Mouse (Mus musculus) midbrain, postnatal 0 days (tissue): ENCODE data around the gene Sigmar1. TPM values are rescaled to one million over a fixed set of nuclear protein-coding genes. Genes with fewer than 3 reads are reported as not detected.

Experiments used
- ATAC-seq: fragments of 200-750 bp; cut with Nextera tagmentation; 2 replicates; pipeline ENCODE4 v1.8.0; 2017; ENCODE audit warnings: moderate number of reproducible peaks, mild to moderate bottlenecking, moderate TSS enrichment, moderate library complexity; ENCODE audit not compliant: low FRiP score
- DNase-seq: peaks from one replicate; pipeline ENCODE4 v3.0.0-alpha.2; 2015; ENCODE audit warnings: low spot score
- H3K27ac ChIP-seq: fragments of 300-500 bp; sonication (generic); 2 replicates; pipeline ENCODE4 v1.5.1; 2014; ENCODE audit warnings: low read depth, mild to moderate bottlenecking, low read length, mixed read lengths
- H3K27me3 ChIP-seq: fragments of 300-500 bp; sonication (generic); 2 replicates; pipeline ENCODE4 v1.6.1; 2014; ENCODE audit warnings: low read length, control low read depth, mixed read lengths; ENCODE audit not compliant: insufficient read depth
- H3K36me3 ChIP-seq: fragments of 300-500 bp; sonication (generic); 2 replicates; pipeline ENCODE4 v1.6.1; 2014; ENCODE audit warnings: low read length, control low read depth, mixed read lengths; ENCODE audit not compliant: insufficient read depth
- H3K4me1 ChIP-seq: fragments of 300-500 bp; sonication (generic); 2 replicates; pipeline ENCODE4 v1.6.1; 2014; ENCODE audit warnings: mild to moderate bottlenecking, control low read depth, antibody characterized with exemption, low read length, mixed read lengths; ENCODE audit not compliant: insufficient read depth
- H3K4me2 ChIP-seq: fragments of 300-500 bp; sonication (generic); 2 replicates; pipeline ENCODE4 v1.6.1; 2014; ENCODE audit warnings: low read depth, mild to moderate bottlenecking, low read length, mixed read lengths; ENCODE audit not compliant: poor library complexity, severe bottlenecking
- H3K4me3 ChIP-seq: fragments of 300-500 bp; sonication (generic); 2 replicates; pipeline ENCODE4 v1.5.1; 2014; ENCODE audit warnings: low read depth, mild to moderate bottlenecking, low read length, moderate library complexity
- H3K9ac ChIP-seq: fragments of 300-500 bp; sonication (generic); replicated peaks from 2 replicates; pipeline ENCODE4 v1.6.1; 2014; ENCODE audit warnings: mild to moderate bottlenecking, low read length, moderate library complexity, mixed read lengths; ENCODE audit not compliant: poor library complexity, severe bottlenecking
- H3K9me3 ChIP-seq: fragments of 300-500 bp; sonication (generic); 2 replicates; pipeline ENCODE4 v1.6.1; 2016; ENCODE audit warnings: low read length, control low read depth
- CTCF ChIP-seq: IDR thresholded peaks from 2 replicates; pipeline ENCODE4 v1.5.1; 2016; ENCODE audit warnings: antibody characterized with exemption, mild to moderate bottlenecking
- WGBS: fragments of 180-500 bp; shearing (Covaris S2); extraction: QIAGEN DNeasy Blood & Tissue Kit; methylation state at CpG from one replicate; pipeline ENCODE4 v1.1.7; 2014; 5-methylcytosine and 5-hydroxymethylcytosine counted together
- polyA plus RNA-seq: library from polyadenylated mRNA; unstranded; fragments of >200 nt; fragmentation: Nextera tagmentation; extraction: Ambion mirVana; gene quantifications from 2 replicates; pipeline ENCODE4 v1.2.1, GENCODE M21; 2015
- total RNA-seq: library from RNA; depleted of rRNA; stranded (reverse); fragments of >200 nt; gene quantifications from 2 replicates; pipeline ENCODE4 v1.2.3, GENCODE M21; 2014

Sigmar1 gene
- total and polyA plus RNA-seq, 2 experiments from 2014 or later, result 44.8 to 45.4 TPM

DNA sequence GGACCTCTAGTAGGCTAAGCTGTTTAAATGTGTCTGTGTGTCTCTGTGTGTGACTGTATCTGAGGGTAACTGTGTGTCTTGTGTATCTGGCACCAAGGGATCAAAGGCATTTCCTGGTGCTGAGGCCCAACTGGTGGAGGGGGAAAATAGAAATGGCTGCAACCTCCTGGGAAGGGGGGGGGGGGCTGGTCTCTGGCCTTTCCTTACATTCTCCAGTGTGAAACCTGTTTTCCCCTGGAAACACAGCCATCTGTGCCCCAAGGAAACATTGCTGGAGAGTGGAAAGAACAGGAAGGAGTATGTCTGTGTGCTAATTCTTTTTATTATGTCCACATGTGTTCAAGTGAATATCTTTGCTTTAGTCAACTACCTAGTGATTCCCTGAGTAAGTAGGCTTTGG is 5.7 kb upstream of the Sigmar1 start:
- no peak overlapping the region for H3K4me2 ChIP-seq
- H3K27ac ChIP-seq, result no peak overlapping the region
- no peak overlapping the region for H3K4me3 ChIP-seq
- no peak overlapping the region for H3K9ac ChIP-seq
- H3K9me3 ChIP-seq, result no peaks in the 10 kb centered on the region
- no peaks in the 10 kb centered on the region; the same call in 1 of the 2 replicates for H3K4me1 ChIP-seq
- TF ChIP-seq CTCF, result no peak
- H3K36me3 ChIP-seq, result 0 out of 2 replicates have a peak, but pooled peaks cover 4% of the 10 kb centered on the region
- no peak for ATAC-seq
- H3K27me3 ChIP-seq, result no peaks in the 10 kb centered on the region
- no peak for DNase-seq

DNA sequence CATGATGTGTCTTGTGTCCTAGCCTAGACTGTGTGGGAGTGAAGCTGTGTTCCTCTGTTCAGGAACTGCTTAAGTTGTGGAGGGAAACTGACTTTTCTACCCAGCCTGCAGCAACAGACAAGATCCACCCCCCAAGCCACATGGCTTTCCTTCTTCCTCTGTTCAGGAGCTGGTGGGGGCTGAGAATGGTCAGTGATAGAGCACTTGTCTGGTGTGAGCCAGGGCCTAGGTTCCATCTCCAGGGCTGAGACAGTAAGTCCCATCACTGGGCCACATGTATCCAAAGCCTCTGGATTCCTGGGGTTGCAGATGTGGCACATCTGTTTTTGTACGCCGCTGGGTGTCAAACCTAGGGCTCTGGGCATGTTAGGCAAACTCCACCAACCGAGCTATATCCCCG is 5.0 kb upstream of the Sigmar1 start:
- 84% methylated on average over 4 of the region's 4 CpGs for WGBS

GRCm38 (mm10) chr4:41760288-41760721 is 4.3 kb upstream of the Sigmar1 start:
- Histone ChIP-seq H3K4me2 (peak overlapping the region; percentile 43), H3K9me3 (no peaks in the 10 kb centered on the region), H3K27me3 (no peaks in the 10 kb centered on the region), H3K27ac (peak overlapping the region; percentile 43; the same call in 1 of the 2 replicates), H3K4me3 (peak overlapping the region; percentile 30), H3K9ac (peak overlapping the region; percentile 36; the same call in 1 of the 2 replicates), H3K4me1 (no peaks in the 10 kb centered on the region; the same call in 1 of the 2 replicates), H3K36me3 (0 out of 2 replicates have a peak, but pooled peaks cover 4% of the 10 kb centered on the region)
- DNase-seq (peak; percentile 86), ATAC-seq (peak; percentile 62)
- TF ChIP-seq CTCF, result peak; percentile 28
- WGBS, result 4% methylated on average over 15 of the region's 15 CpGs

More for the DNA sequence above, 5.0 kb upstream of the Sigmar1 start:
- Histone ChIP-seq H3K27me3 (no peaks in the 10 kb centered on the region), H3K9me3 (no peaks in the 10 kb centered on the region), H3K4me3 (peak overlapping the region; percentile 30; the same call in 1 of the 2 replicates), H3K9ac (peak overlapping the region; percentile 36; the same call in 1 of the 2 replicates), H3K27ac (0 out of 2 replicates have a peak overlapping the region, but pooled peaks have one; percentile 26), H3K36me3 (0 out of 2 replicates have a peak, but pooled peaks cover 4% of the 10 kb centered on the region), H3K4me1 (no peaks in the 10 kb centered on the region; the same call in 1 of the 2 replicates), H3K4me2 (peak overlapping the region; percentile 43)
- no peak for TF ChIP-seq CTCF
- ATAC-seq (no peak), DNase-seq (no peak)

DNA sequence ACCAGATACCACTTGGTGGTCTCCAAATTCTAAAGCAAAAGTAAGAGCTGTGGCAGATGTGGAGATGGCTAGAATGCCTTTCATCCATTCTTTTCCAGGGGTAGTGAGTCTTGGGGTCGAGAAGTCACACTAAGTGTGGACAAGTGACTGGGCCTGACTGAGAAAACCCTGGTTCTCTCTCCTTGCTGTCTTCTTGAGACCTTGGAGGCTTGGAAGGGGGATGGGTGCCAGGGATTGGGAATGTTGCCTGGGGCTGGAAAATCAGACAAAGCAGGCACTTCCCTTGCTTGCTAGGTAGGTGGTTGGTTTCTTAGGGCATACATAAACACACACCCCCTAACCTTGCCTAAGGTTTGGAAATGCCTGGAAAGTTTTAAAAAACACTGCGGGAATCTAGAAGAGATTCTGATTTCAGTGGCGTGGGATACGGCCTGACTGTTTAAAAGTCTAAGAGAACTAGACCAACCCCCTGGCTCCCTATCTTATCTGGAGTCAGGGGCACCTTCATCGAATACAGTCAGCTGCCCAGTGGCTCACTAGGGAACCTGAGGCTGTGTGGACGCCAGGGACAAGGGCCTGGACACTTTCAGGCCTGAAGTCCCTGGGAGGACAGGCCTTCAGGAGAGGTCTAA is 3.8 kb upstream of the Sigmar1 start:
- H3K27ac ChIP-seq, result peak overlapping the region; percentile 43; the same call in 1 of the 2 replicates
- 43% methylated on average over 6 of the region's 6 CpGs for WGBS

GRCm38 (mm10) chr4:41759206-41759605 is 3.2 kb upstream of the Sigmar1 start:
- DNase-seq (peak; percentile 51), ATAC-seq (no peak)
- H3K27ac ChIP-seq, result no peak overlapping the region
- TF ChIP-seq CTCF, result no peak
- H3K4me3 ChIP-seq, result no peak overlapping the region
- 82% methylated on average over 9 of the region's 9 CpGs for WGBS
- H3K36me3 ChIP-seq, result 0 out of 2 replicates have a peak, but pooled peaks cover 4% of the 10 kb centered on the region
- no peaks in the 10 kb centered on the region; the same call in 1 of the 2 replicates for H3K4me1 ChIP-seq
- no peak overlapping the region for H3K9ac ChIP-seq
- no peak overlapping the region for H3K4me2 ChIP-seq
- H3K9me3 ChIP-seq, result no peaks in the 10 kb centered on the region
- H3K27me3 ChIP-seq, result no peaks in the 10 kb centered on the region

More for the DNA sequence above, 3.8 kb upstream of the Sigmar1 start:
- Histone ChIP-seq H3K36me3 (0 out of 2 replicates have a peak, but pooled peaks cover 4% of the 10 kb centered on the region), H3K9ac (0 out of 2 replicates have a peak overlapping the region, but pooled peaks have one; percentile 36), H3K4me2 (peak overlapping the region; percentile 43), H3K4me1 (no peaks in the 10 kb centered on the region; the same call in 1 of the 2 replicates), H3K4me3 (peak overlapping the region; percentile 30), H3K9me3 (no peaks in the 10 kb centered on the region), H3K27me3 (no peaks in the 10 kb centered on the region)
- no peak for TF ChIP-seq CTCF
- ATAC-seq, result no peak
- no peak for DNase-seq

GRCm38 (mm10) chr4:41758701-41759100 is 2.7 kb upstream of the Sigmar1 start:
- TF ChIP-seq CTCF, result no peak
- H3K4me2 ChIP-seq, result no peak overlapping the region
- ATAC-seq, result no peak
- H3K27ac ChIP-seq, result no peak overlapping the region
- 0 out of 2 replicates have a peak, but pooled peaks cover 4% of the 10 kb centered on the region for H3K36me3 ChIP-seq
- H3K9ac ChIP-seq, result no peak overlapping the region; the same call in 1 of the 2 replicates
- no peaks in the 10 kb centered on the region for H3K9me3 ChIP-seq
- H3K27me3 ChIP-seq, result no peaks in the 10 kb centered on the region
- 94% methylated on average over 4 of the region's 4 CpGs for WGBS
- no peaks in the 10 kb centered on the region; the same call in 1 of the 2 replicates for H3K4me1 ChIP-seq
- H3K4me3 ChIP-seq, result no peak overlapping the region
- no peak for DNase-seq
